Mouse (Mus musculus) small intestine, adult 2 months (tissue): Measurements from ENCODE around the gene Cpeb2.

Experiments
- CTCF ChIP-seq: fragments of 200-500 bp; IDR thresholded peaks from 2 replicates; pipeline ENCODE4 v1.5.1; 2012; ENCODE audit warnings: low read depth, mild to moderate bottlenecking, control low read depth, inconsistent platforms, low read length, moderate library complexity, mixed read lengths; ENCODE audit not compliant: insufficient replicate concordance, insufficient read length; ENCODE audit errors: extremely low read depth
- POLR2A ChIP-seq: fragments of 200-500 bp; IDR thresholded peaks from 2 replicates; pipeline ENCODE4 v1.6.1; 2012; ENCODE audit warnings: low read depth, mild to moderate bottlenecking, control low read depth, inconsistent platforms, low read length, moderate library complexity

- TF ChIP-seq POLR2A (no peak), CTCF (no peak)
Observed at GRCm38 (mm10) chr5:43236476-43236875, 3.5 kb downstream of the Cpeb2 start.
